Mouse (Mus musculus) adrenal gland, postnatal 25 days (tissue): ENCODE results near the gene Kif20b. TPM values are rescaled to one million over a fixed set of nuclear protein-coding genes. Genes with fewer than 3 reads are reported as not detected.

Experiments used
- DNase-seq: peaks from one replicate; pipeline ENCODE4 v3.0.0; 2021; ENCODE audit warnings: mixed read lengths
- long read RNA-seq: library from polyadenylated mRNA; stranded (forward); transcript quantifications from one replicate; pipeline ENCODE4 v2.0.0, GENCODE M21; 2021
- total RNA-seq: library from RNA; stranded (reverse); gene quantifications from 2 replicates; pipeline ENCODE4 v1.2.3, GENCODE M21; 2021

Gene Kif20b
- total RNA-seq, result 7.2 and 8.4 TPM in 2 replicates
- long read RNA-seq, partial matches to known transcripts, result 1 of 2 reads
- long read RNA-seq, other reads (novel, unspliced or antisense), result 1 of 2 reads

- peak; percentile 94 for DNase-seq
Observed at GRCm38 (mm10) chr19:34921652-34922602, at the start of gene Kif20b. Kif20b (plus strand) TSS chr19:34922361.

- no peak for DNase-seq
Observed at GRCm38 (mm10) chr19:34876676-34877075, 45.5 kb upstream of the Kif20b start.

- peak; percentile 81 for DNase-seq
Observed at GRCm38 (mm10) chr19:34877898-34878602, 44.1 kb upstream of the Kif20b start.

GRCm38 (mm10) chr19:34878603-34879541, 43.3 kb upstream of the Kif20b start, which contains the start of gene Pank1:
Pank1 (minus strand) TSS chr19:34879455.
- peak; percentile 78 for DNase-seq

GRCm38 (mm10) chr19:34879624-34880023, 42.5 kb upstream of the Kif20b start:
- no peak for DNase-seq

- peak; percentile 19 for DNase-seq
Observed at GRCm38 (mm10) chr19:34881160-34881559, 41.0 kb upstream of the Kif20b start.

- no peak for DNase-seq
Observed at GRCm38 (mm10) chr19:34882443-34882842, 39.7 kb upstream of the Kif20b start.

GRCm38 (mm10) chr19:34883526-34884224, 38.5 kb upstream of the Kif20b start:
- DNase-seq, result no peak

GRCm38 (mm10) chr19:34886324-34886723, 35.8 kb upstream of the Kif20b start:
- no peak for DNase-seq

- DNase-seq, result no peak
Observed at GRCm38 (mm10) chr19:34890981-34891380, 31.2 kb upstream of the Kif20b start.

- DNase-seq, result no peak
Observed at GRCm38 (mm10) chr19:34891590-34891989, 30.6 kb upstream of the Kif20b start.

GRCm38 (mm10) chr19:34895082-34895481, 27.1 kb upstream of the Kif20b start:
- no peak for DNase-seq

- peak; percentile 21 for DNase-seq
Observed at GRCm38 (mm10) chr19:34897082-34897965, 24.8 kb upstream of the Kif20b start.

GRCm38 (mm10) chr19:34898941-34899340, 23.2 kb upstream of the Kif20b start:
- DNase-seq, result peak; percentile 58

GRCm38 (mm10) chr19:34901266-34901665, 20.9 kb upstream of the Kif20b start:
- DNase-seq, result no peak

GRCm38 (mm10) chr19:34901735-34902134, 20.4 kb upstream of the Kif20b start:
- no peak for DNase-seq

- DNase-seq, result no peak
Observed at GRCm38 (mm10) chr19:34904032-34904431, 18.1 kb upstream of the Kif20b start.

- DNase-seq, result no peak
Observed at GRCm38 (mm10) chr19:34905424-34905823, 16.7 kb upstream of the Kif20b start.

- DNase-seq, result no peak
Observed at GRCm38 (mm10) chr19:34906772-34907171, 15.4 kb upstream of the Kif20b start.

- no peak for DNase-seq
Observed at GRCm38 (mm10) chr19:34912366-34912765, 9.8 kb upstream of the Kif20b start.
